15 mouse cellular contexts compared by ENCODE assay signal in the genomic region with DNA sequence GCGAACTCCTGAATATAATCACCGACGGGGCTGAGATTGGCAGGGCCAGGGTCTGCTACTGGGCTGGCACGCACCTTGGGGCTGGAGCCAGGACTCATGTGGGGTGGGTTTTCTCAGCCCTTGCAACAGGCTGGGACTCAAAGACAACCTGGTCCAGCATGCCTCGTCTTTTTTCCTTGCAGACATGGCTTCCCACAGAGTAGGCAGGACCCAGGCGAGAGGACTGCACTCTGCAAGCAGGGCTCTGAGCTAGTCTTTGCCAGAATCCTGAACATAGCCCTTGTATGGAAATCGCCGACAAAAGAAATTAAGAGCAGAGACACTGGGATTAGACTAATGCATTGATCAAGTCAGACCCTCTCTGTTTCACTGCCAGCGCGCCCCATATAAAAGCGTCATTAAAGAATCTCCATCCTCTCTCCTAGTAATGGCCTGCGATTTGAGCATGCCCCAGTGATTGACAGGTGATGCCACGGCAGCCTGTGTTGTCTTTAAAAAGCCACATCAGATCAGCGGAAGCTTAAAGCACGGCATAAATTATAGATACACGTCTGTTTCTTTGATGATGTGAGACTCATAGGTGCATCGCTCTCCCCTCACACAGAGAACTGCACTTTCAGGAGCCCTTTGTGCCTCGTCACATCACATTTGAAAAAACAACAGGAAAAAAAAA.
DNase-seq lines count a peak whose midpoint lies in the region; ATAC-seq lines count a peak whose summit lies in the region.
"Had no signal": no experiment of that assay in that cellular context is flagged by ENCODE, and none has a peak within 500 bp of the region (broad histone marks: within the 10 kb centered on the region; RNA-seq: fewer than 3 reads in every experiment).

No protein-coding gene starts in this region.

- H3K27me3 ChIP-seq in hindbrain, embryonic 16.5 days (replicated peaks; ENCODE audit: control insufficient read depth, insufficient read depth, low read length) = no peaks in the 10 kb centered on the region

- 0 out of 2 replicates have a peak overlapping the region, but pooled peaks have one; percentile 17 for H3K9ac ChIP-seq in hindbrain, embryonic 16.5 days (ENCODE audit: low read depth, low read length)
- H3K9ac ChIP-seq: kidney, embryonic 15.5 days; liver, embryonic 14.5 days had no signal

- no peaks in the 10 kb centered on the region for H3K9me3 ChIP-seq in hindbrain, embryonic 16.5 days (ENCODE audit: control insufficient read depth, low read length)
- H3K9me3 ChIP-seq: kidney, embryonic 15.5 days had no signal

- peak overlapping the region; percentile 20 for H3K4me2 ChIP-seq in hindbrain, embryonic 16.5 days (ENCODE audit: low read length)
- H3K4me2 ChIP-seq: kidney, embryonic 15.5 days had no signal

- H3K4me3 ChIP-seq in hindbrain, embryonic 16.5 days (ENCODE audit: low read length) = no peak overlapping the region
- H3K4me3 ChIP-seq: kidney, embryonic 15.5 days had no signal

- intact Hi-C loops in left cerebral cortex, postnatal 4 days (cut with DNase I) = no loop called here
- intact Hi-C loops in left cerebral cortex, postnatal 10 days (cut with DNase I) = no loop called here

- H3K4me1 ChIP-seq in hindbrain, embryonic 16.5 days (ENCODE audit: control insufficient read depth, insufficient read depth, low read depth, low read length) = peaks cover 5% of the 10 kb centered on the region

- no peaks in the 10 kb centered on the region for H3K36me3 ChIP-seq in hindbrain, embryonic 16.5 days (ENCODE audit: control insufficient read depth, insufficient read depth, low read length)
- H3K36me3 ChIP-seq: kidney, embryonic 15.5 days had no signal

- H3K27ac ChIP-seq in hindbrain, embryonic 16.5 days (ENCODE audit: low read depth, low read length) = no peak overlapping the region
- H3K27ac ChIP-seq: kidney, embryonic 15.5 days; liver, embryonic 14.5 days had no signal

- peak; percentile 64 to 74 for DNase-seq in cerebellum, postnatal 14 days
- peak; percentile 42 for DNase-seq in left cerebral cortex, postnatal 4 days
- no peak for DNase-seq in left cerebral cortex, postnatal 10 days (ENCODE audit: extremely low spot score in 1 of 2, low spot score in 2 of 2)
- DNase-seq in retina, embryonic 14.5 days (ENCODE audit: low spot score) = peak; percentile 15
- DNase-seq in kidney, adult 11 months = no peak
- DNase-seq in kidney, postnatal 10 days = no peak
- DNase-seq: cerebellum, postnatal 36 days; gastrocnemius, postnatal 25 days; heart, postnatal 10 days; right cerebral cortex, postnatal 25 days; thymus, postnatal 14 days had no signal

- WGBS in hindbrain, embryonic 16.5 days = 49% methylated on average over 18 of the region's 18 CpGs

- ATAC-seq in cerebellum, adult (ENCODE audit: insufficient number of reproducible peaks, low FRiP score, low TSS enrichment) = no peak
- ATAC-seq in hindbrain, embryonic 16.5 days = 0 out of 2 replicates have a peak, but pooled peaks have one; percentile 37

Comparison
In these comparisons a context has a peak if more than half of its experiments do, and no peak if none do; other contexts are left out.
1. DNase-seq: peak in cerebellum, postnatal 14 days (2 of 2), left cerebral cortex, postnatal 4 days (single experiment) and retina, embryonic 14.5 days (single experiment); none in left cerebral cortex, postnatal 10 days (0 of 2), kidney, adult 11 months (single experiment) and kidney, postnatal 10 days (single experiment).